Mouse (Mus musculus): ENCODE measurements at regions not wholly inside any gene's neighbourhood (a gene's known extent, or its start where the extent isn't known, plus 50 kb on each side); places are given as distances from the start of the nearest gene placed in this dataset.

- no peak for TF ChIP-seq CTCF (IDR thresholded peaks at IDR 0.05; ENCODE audit: low read depth)
- no peak for TF ChIP-seq EP300 (IDR thresholded peaks at IDR 0.05; ENCODE audit: low read depth)
Observed at GRCm38 (mm10) chr19:56087127-56087526, 199.8 kb upstream of the Habp2 start.
